8 mouse cellular contexts compared by ENCODE assay signal in the genomic region with DNA sequence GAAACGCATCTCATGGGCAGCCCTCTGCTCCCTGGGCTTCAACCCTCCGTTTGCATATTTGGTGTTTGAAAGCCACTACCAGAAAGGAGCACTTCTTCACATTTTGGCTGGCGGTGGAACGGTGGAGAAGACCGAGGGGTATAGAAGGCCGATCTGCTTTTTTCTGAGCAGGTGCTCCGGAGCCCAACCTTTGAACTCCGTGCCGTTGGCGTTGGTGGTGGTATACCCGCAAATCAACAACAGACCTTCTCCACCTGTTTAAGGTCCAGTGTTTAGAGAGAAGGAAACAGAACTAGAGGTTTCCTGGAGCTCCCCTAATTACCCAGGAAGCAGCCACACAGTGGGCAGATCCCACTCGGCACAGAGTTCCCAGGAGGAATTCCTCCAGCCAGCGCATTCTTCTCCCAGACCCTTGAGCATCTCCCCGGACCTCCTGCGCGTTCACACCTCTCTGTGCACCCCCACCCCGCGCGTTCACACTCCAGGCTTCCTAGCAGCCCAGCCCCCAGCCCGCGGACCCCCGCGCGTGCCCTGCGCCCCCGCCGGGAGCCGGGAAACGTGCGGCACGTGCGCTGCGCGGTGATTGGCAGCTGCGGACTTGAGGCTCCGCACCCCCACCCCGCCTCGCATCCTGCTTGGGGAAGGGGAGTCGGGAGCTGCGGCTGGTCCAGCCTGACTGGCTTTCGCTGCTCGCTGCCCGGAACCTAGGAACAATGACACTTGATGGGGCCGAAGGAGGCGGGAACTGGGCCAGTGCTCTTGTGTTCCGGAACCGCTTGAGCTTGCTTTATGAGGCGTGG. TPM values are rescaled to one million over a fixed set of nuclear protein-coding genes. Genes with fewer than 3 reads are reported as not detected.
A peak's percentile ranks its signal among the peaks of the same experiment; 100 is the strongest.
DNase-seq lines count a peak whose midpoint lies in the region; ATAC-seq and TF ChIP-seq lines count a peak whose summit lies in the region.

No protein-coding gene starts in this region.

- peak overlapping the region; percentile 58 to 61 for H3K4me3 ChIP-seq in ES-E14 (ENCODE audit: insufficient read depth in 1 of 2, low read depth in 1 of 2, low read length in 2 of 2, poor library complexity in 1 of 2, severe bottlenecking in 1 of 2)
- peak overlapping the region; percentile 60 for H3K4me3 ChIP-seq in hindbrain, embryonic 10.5 days
- peak overlapping the region; percentile 56 for H3K4me3 ChIP-seq in lung, embryonic 16.5 days (ENCODE audit: low read length)

- peak overlapping the region; percentile 27; the same call in 1 of the 2 replicates for H3K27ac ChIP-seq in ES-E14 (ENCODE audit: insufficient read depth, low read depth, low read length, poor library complexity, severe bottlenecking)
- peak overlapping the region; percentile 89 for H3K27ac ChIP-seq in hindbrain, embryonic 10.5 days
- H3K27ac ChIP-seq in lung, embryonic 16.5 days (ENCODE audit: low read length), result peak overlapping the region; percentile 75

- peaks cover 31% of the 10 kb centered on the region for H3K27me3 ChIP-seq in hindbrain, embryonic 10.5 days (ENCODE audit: insufficient read depth, poor library complexity, severe bottlenecking)
- H3K27me3 ChIP-seq in lung, embryonic 16.5 days (ENCODE audit: control insufficient read depth, insufficient read depth, low read depth, low read length), result no peaks in the 10 kb centered on the region; the same call in 1 of the 2 replicates

- peaks cover 0 to 5% of the 10 kb centered on the region in 2 experiments; a peak in 1 of 4 replicates for H3K4me1 ChIP-seq in ES-E14 (ENCODE audit: control insufficient read depth in 2 of 2, insufficient read depth in 2 of 2, low read length in 2 of 2, poor library complexity in 1 of 2)
- peaks cover 28% of the 10 kb centered on the region for H3K4me1 ChIP-seq in hindbrain, embryonic 10.5 days (replicated peaks)
- H3K4me1 ChIP-seq in lung, embryonic 16.5 days (replicated peaks; ENCODE audit: control insufficient read depth, insufficient read depth, low read length), result peaks cover 14% of the 10 kb centered on the region

- H3K4me2 ChIP-seq in lung, embryonic 16.5 days (ENCODE audit: low read depth, low read length), result peak overlapping the region; percentile 96

- WGBS in hindbrain, embryonic 10.5 days, result 2% methylated on average over 48 of the region's 48 CpGs
- 3% methylated on average over 44 of the region's 48 CpGs for WGBS in lung, embryonic 16.5 days

- DNase-seq in ES-E14 (ENCODE audit: low read depth, low spot score), result no peak
- peak; percentile 39 for DNase-seq in cerebellum, adult 8-10 months
- peak; percentile 88 for DNase-seq in hindbrain, embryonic 10.5 days (ENCODE audit: low spot score)
- peak; percentile 59 to 73 for DNase-seq in layer of hippocampus, postnatal 10 days (ENCODE audit: low spot score in 2 of 2)
- DNase-seq in retina, postnatal 1 day, result peak; percentile 89
- peak; percentile 28 for DNase-seq in urinary bladder, postnatal 14 days (ENCODE audit: low spot score)

- in situ Hi-C loops in ES-E14 (cut with MboI; ENCODE audit: low sequenced_read_pairs in 2 of 2, unreplicated experiment in 2 of 2), result no loop called here

- ATAC-seq in frontal cortex, adult (ENCODE audit: low TSS enrichment), result peak; percentile 64
- peak; percentile 87 for ATAC-seq in lung, embryonic 16.5 days (ENCODE audit: low read depth)

- H3K36me3 ChIP-seq in ES-E14 (ENCODE audit: control insufficient read depth, insufficient read depth, low read length, poor library complexity, severe bottlenecking), result no peaks in the 10 kb centered on the region
- H3K36me3 ChIP-seq in hindbrain, embryonic 10.5 days, result no peaks in the 10 kb centered on the region
- no peaks in the 10 kb centered on the region for H3K36me3 ChIP-seq in lung, embryonic 16.5 days (ENCODE audit: control insufficient read depth, insufficient read depth, low read length)

- H3K9ac ChIP-seq in ES-E14 (ENCODE audit: insufficient read depth, low read depth, low read length, poor library complexity, severe bottlenecking), result peak overlapping the region; percentile 2
- H3K9ac ChIP-seq in lung, embryonic 16.5 days (ENCODE audit: low read length), result peak overlapping the region; percentile 72

- no peaks in the 10 kb centered on the region for H3K9me3 ChIP-seq in ES-E14 (ENCODE audit: control insufficient read depth, insufficient read depth, low read depth, low read length)
- no peaks in the 10 kb centered on the region for H3K9me3 ChIP-seq in hindbrain, embryonic 10.5 days
- no peaks in the 10 kb centered on the region for H3K9me3 ChIP-seq in lung, embryonic 16.5 days (ENCODE audit: control insufficient read depth, low read length)

TF ChIP-seq in ES-E14, 5 proteins besides CTCF, POLR2A, EP300 and RAD21:
- TF ChIP-seq ZNF384 (IDR thresholded peaks at IDR 0.05; ENCODE audit: low read depth, low read length) (no peak), HCFC1 (IDR thresholded peaks at IDR 0.05; ENCODE audit: borderline replicate concordance, insufficient read depth, low read length) (no peak), ZC3H11A (IDR thresholded peaks at IDR 0.05; ENCODE audit: borderline replicate concordance, low read depth, low read length) (no peak), MAFK (IDR thresholded peaks at IDR 0.05; ENCODE audit: insufficient read depth, low read depth, low read length) (no peak), CHD2 (IDR thresholded peaks at IDR 0.05; ENCODE audit: low read depth, low read length) (no peak)

RNA-seq across cellular contexts. Expression of a gene that starts 49.9 kb away (rescaled TPM):
- total RNA-seq in ES-E14 (2012; rRNA removed), result 7.4 and 11.9 TPM in 2 replicates
- polyA plus RNA-seq in hindbrain, embryonic 10.5 days (2016; fragmentation: Nextera tagmentation; extraction: Ambion mirVana), result 12.0 and 13.9 TPM in 2 replicates
- 10 to 100 TPM; 17.4 to 17.5 TPM for total RNA-seq in layer of hippocampus, postnatal 10 days (2021)
- 7.8 and 7.9 TPM in 2 replicates for polyA plus RNA-seq in lung, embryonic 16.5 days (2015; fragmentation: Nextera tagmentation; extraction: Ambion mirVana)

Comparison
In these comparisons a context has a peak if more than half of its experiments do, and no peak if none do; other contexts are left out.
1. H3K27ac ChIP-seq: peak in every context shown above with its lines; median percentile 89 in hindbrain, embryonic 10.5 days; 75 in lung, embryonic 16.5 days; 27 in ES-E14.